Mouse (Mus musculus): ENCODE results near the gene Timm10b. TPM values are rescaled to one million over a fixed set of nuclear protein-coding genes. Genes with fewer than 3 reads are reported as not detected.

Gene Timm10b
- polyA plus RNA-seq, 1 experiment, result 51.4 TPM

DNA sequence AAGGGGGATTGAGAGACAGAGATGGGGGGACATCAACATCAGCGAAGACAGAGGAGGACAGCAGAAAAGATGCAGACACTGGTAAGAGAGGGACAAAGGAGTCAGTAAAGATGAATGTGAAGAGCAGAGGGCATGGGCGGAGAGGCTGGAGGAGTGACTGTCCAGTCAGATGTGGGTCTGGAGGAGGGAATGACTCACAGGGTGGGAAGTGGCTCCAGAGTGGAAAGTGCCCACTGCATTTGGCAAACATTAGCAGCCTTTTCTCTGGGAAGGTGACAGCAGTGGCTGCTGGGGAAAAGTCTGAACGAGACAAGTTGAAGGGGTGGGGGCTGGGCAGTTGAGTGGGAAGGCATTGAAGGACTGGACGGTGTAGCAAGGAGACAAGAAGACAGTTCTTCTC, 18.8 kb upstream of the Timm10b start:
- H3K4me1 ChIP-seq (ENCODE audit: control insufficient read depth, insufficient read depth, low read length), result peaks cover 19% of the 10 kb centered on the region; the same call in 1 of the 2 replicates
- H3K27ac ChIP-seq (ENCODE audit: insufficient read depth, low read length), result peak overlapping the region; percentile 83
- TF ChIP-seq POLR2A (IDR thresholded peaks at IDR 0.05; ENCODE audit: low read depth, low read length) (no peak), CTCF (IDR thresholded peaks at IDR 0.05; ENCODE audit: borderline replicate concordance, insufficient read depth, low read length) (no peak)
- H3K4me3 ChIP-seq (ENCODE audit: insufficient read depth, low read length), result no peak overlapping the region

DNA sequence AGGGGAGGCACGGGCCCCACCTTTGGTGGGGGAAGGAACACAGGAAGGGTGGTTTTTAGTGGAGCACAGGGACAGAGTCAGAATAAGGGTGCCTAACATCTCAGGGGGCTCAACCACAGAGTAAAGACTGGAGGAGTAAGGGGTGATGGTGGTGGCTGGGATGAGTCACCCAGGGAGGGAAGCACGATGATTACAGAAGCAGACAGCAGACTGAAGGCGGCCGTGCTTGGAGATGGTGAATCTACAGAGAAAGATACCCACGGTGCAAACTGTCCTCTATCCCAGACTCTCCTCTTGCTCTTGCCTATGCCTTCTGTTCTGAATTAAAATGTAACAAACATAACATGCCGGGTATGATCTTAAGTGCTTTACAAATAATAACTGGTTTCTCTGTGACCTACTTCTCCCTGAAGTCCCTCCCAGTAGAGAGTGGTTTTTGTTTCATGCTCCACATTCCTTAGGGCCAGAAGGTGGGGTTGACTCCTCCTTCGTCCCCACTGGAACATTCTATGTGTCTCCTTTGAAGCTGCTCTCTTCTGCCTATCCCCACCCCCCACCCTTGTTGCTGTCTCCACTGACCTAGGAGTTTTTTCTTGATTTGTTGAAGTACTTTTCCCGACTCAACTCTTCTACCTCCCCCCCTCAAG, 18.1 kb upstream of the Timm10b start:
- no peak overlapping the region for H3K4me3 ChIP-seq (ENCODE audit: insufficient read depth, low read length)
- H3K4me1 ChIP-seq (ENCODE audit: control insufficient read depth, insufficient read depth, low read length), result peaks cover 19% of the 10 kb centered on the region; the same call in 1 of the 2 replicates
- TF ChIP-seq CTCF (IDR thresholded peaks at IDR 0.05; ENCODE audit: borderline replicate concordance, insufficient read depth, low read length) (no peak), POLR2A (IDR thresholded peaks at IDR 0.05; ENCODE audit: low read depth, low read length) (no peak)
- H3K27ac ChIP-seq (ENCODE audit: insufficient read depth, low read length), result peak overlapping the region; percentile 83

DNA sequence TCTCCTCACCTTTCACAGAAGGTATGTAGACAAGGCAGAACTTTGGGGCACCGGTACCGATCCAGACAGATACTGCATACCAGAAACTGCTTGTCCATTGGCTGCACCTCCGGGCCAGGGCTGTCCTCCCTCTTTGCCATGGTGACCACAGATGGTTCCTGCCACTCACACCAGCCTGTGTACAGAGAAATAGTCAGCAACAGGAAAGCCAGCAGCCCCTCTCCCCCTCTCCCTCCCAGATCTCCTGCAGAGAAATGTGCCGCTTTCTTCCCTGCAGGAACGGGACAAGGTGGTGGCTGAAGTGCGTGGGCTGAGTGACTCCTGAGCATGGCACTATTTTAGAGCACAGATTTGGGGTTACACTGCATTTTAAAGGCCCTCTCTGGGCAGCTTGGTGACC, 14.5 kb upstream of the Timm10b start:
- TF ChIP-seq POLR2A (IDR thresholded peaks at IDR 0.05; ENCODE audit: low read depth, low read length), result no peak
- no peak for TF ChIP-seq CTCF (IDR thresholded peaks at IDR 0.05; ENCODE audit: borderline replicate concordance, insufficient read depth, low read length)
- H3K4me3 ChIP-seq (ENCODE audit: insufficient read depth, low read length), result no peak overlapping the region
- peaks cover 25% of the 10 kb centered on the region; the same call in 1 of the 2 replicates for H3K4me1 ChIP-seq (ENCODE audit: control insufficient read depth, insufficient read depth, low read length)
- H3K27ac ChIP-seq (ENCODE audit: insufficient read depth, low read length), result no peak overlapping the region

DNA sequence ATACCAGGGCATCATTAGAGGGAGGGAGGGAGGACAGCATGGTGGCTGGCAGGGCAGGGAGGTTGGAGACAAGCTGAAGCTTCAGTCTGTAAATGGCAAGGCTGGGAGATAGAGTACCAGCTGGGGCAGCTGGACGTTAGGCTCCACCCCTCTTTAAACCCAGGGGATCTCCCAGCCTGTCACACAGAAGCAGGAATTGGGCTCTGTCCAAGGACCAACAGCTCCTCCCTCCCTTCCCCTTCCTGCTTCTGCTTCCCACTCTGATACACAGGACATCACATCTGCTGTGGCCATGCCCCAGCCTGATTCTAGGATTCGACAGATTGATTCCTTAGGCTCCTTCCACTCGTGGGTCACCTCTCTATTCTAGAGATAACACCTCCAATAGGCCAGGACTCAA, 11.2 kb upstream of the Timm10b start:
- Histone ChIP-seq H3K27ac (ENCODE audit: insufficient read depth, low read length) (no peak overlapping the region), H3K4me3 (ENCODE audit: insufficient read depth, low read length) (no peak overlapping the region), H3K4me1 (ENCODE audit: control insufficient read depth, insufficient read depth, low read length) (peaks cover 6% of the 10 kb centered on the region; the same call in 1 of the 2 replicates)
- TF ChIP-seq CTCF (IDR thresholded peaks at IDR 0.05; ENCODE audit: borderline replicate concordance, insufficient read depth, low read length), result no peak
- no peak for TF ChIP-seq POLR2A (IDR thresholded peaks at IDR 0.05; ENCODE audit: low read depth, low read length)

DNA sequence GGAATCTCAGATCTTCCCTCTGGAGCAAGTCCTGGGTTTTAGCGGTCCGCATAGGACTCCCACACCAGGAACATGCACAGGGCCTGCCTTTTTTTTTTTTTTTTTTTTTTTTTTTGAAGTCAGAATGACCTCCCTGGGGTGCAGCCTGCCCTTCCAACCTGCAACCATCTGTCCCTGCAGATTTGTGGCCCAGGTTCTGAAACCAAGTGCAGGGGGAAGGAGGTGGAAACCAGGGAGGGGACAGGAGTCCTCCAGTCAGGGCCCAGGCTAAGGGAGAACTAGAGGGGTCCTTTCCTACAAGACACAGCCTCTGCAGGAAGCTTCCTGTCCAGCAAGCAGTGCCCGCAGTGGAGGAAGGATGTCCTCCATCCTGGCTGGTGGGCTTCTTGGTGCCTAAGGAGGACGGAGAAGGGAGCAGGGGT, 7.3 kb upstream of the Timm10b start:
- TF ChIP-seq POLR2A (IDR thresholded peaks at IDR 0.05; ENCODE audit: low read depth, low read length) (no peak), CTCF (IDR thresholded peaks at IDR 0.05; ENCODE audit: borderline replicate concordance, insufficient read depth, low read length) (no peak)
- no peak overlapping the region for H3K27ac ChIP-seq (ENCODE audit: insufficient read depth, low read length)
- H3K4me3 ChIP-seq (ENCODE audit: insufficient read depth, low read length), result peak overlapping the region; percentile 95
- peaks cover 9% of the 10 kb centered on the region; the same call in 1 of the 2 replicates for H3K4me1 ChIP-seq (ENCODE audit: control insufficient read depth, insufficient read depth, low read length)

DNA sequence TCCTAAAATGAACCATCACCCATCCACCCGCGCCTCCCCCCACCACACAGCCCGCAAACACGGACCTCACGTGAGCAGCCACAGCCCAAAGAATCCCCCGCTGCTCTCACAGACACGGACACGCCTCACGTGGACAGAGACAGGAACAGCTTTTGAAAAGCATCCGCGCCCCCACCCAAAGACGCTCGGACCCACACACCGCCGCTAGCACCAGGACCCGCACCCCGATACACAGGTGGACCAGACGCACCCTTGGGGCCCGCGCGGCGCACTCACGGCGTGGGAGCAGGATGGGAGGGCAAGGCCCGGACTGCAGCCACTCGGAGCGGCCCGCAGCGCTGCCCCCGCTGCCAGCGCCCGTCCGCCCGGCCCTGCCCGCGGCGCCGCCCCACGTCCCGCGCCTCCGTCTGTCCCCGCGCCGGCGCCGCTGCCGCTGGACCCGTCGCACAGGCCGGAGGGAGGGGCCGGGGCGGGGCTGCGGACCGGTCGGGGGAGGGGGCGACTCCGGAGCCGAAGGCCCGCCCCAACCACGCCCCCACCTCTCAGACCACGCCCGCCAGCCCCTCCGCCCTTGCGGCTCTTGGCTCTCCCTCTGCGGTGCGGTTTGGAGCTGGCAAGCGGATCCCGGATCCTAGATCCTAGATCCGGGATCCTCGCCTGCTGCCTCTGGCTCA, 6.6 kb upstream of the Timm10b start, which contains the start of gene Trim3:
Trim3 (minus strand) TSS at position 445 of the 674 bp plus-strand sequence.
- peak within 1 kb of the TSS; percentile 95 for H3K4me3 ChIP-seq (ENCODE audit: insufficient read depth, low read length)
- TF ChIP-seq POLR2A (IDR thresholded peaks at IDR 0.05; ENCODE audit: low read depth, low read length), result peak; percentile 27
- no peak for TF ChIP-seq CTCF (IDR thresholded peaks at IDR 0.05; ENCODE audit: borderline replicate concordance, insufficient read depth, low read length)
- H3K4me1 ChIP-seq (ENCODE audit: control insufficient read depth, insufficient read depth, low read length), result peaks cover 9% of the 10 kb centered on the region; the same call in 1 of the 2 replicates
- H3K27ac ChIP-seq (ENCODE audit: insufficient read depth, low read length), result peak within 1 kb of the TSS; percentile 54

DNA sequence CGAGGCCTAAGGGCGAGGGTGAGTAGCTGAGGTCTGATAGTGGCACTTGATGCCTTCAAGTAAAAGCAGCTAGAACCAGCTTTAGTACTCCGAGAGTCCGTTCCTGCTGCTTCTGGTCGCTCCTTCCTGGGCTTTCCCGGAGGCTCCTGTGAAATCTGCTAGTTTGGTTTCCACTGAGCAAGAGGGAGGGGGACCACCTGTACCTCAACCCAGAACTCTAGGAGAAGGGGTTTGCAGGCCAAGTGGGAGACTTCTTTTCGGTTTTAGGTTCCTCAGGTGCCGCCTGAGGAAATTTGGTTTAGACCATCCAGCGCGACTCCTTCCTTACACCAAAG, 6.1 kb upstream of the Timm10b start:
- peaks cover 8% of the 10 kb centered on the region; the same call in 1 of the 2 replicates for H3K4me1 ChIP-seq (ENCODE audit: control insufficient read depth, insufficient read depth, low read length)
- H3K27ac ChIP-seq (ENCODE audit: insufficient read depth, low read length), result peak overlapping the region; percentile 54
- TF ChIP-seq CTCF (IDR thresholded peaks at IDR 0.05; ENCODE audit: borderline replicate concordance, insufficient read depth, low read length) (no peak), POLR2A (IDR thresholded peaks at IDR 0.05; ENCODE audit: low read depth, low read length) (peak; percentile 69)
- H3K4me3 ChIP-seq (ENCODE audit: insufficient read depth, low read length), result peak overlapping the region; percentile 25

DNA sequence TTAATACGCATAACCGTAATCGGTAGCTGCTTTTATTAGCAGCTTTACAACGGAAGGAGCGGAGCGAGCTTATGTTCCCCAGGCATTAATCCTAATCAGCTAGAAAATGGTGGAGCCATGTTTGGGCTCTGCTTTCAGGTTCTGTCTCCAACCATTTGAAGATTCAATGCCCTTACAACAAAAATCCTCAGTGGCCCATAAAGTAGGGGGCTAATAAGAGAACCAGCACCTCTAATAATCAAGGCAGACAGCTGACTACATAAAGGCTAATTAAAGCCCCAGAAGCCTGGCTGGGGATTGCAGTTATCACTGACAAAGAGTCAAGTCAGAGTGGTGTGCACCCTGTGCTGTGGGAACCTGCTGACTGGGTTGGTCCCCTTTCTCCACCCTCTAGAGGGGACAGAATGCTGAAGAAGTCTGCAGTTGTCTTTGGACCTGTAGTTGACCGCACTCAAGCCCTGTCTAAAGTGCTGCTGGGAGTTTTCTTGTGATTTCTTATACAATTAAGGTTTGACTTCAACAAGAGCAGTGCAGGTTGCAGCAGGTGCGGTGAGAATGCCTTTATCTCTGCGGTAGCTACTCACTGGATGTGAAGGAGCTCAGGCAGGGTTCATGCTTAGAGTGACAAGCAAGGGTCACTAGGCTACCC, 5.5 kb upstream of the Timm10b start:
- no peak overlapping the region for H3K4me3 ChIP-seq (ENCODE audit: insufficient read depth, low read length)
- no peak for TF ChIP-seq CTCF (IDR thresholded peaks at IDR 0.05; ENCODE audit: borderline replicate concordance, insufficient read depth, low read length)
- TF ChIP-seq POLR2A (IDR thresholded peaks at IDR 0.05; ENCODE audit: low read depth, low read length), result 0 out of 2 replicates have a peak, but pooled peaks have one; percentile 0
- no peak overlapping the region for H3K27ac ChIP-seq (ENCODE audit: insufficient read depth, low read length)
- 0 out of 2 replicates have a peak, but pooled peaks cover 3% of the 10 kb centered on the region for H3K4me1 ChIP-seq (ENCODE audit: control insufficient read depth, insufficient read depth, low read length)

DNA sequence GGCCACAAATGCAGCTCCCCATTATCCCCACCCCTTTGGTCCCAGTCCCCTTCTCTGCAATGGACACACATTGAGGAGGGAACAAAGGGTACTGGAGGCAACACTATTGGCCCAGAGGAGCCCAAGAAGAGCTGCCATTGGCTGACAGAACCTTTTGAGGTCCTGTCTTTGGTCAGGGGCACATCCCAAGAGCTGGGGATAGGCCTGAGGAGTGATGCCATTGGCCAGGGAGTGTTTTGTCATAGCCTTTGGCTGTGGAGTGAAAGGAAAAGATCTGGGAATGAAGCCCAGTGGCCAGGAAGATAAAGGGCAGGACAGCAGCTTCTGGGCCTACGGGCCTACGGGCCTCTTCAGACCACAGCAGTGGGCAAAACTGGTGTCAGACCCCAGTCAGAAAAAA, 4.1 kb upstream of the Timm10b start:
- Histone ChIP-seq H3K4me3 (ENCODE audit: insufficient read depth, low read length) (no peak overlapping the region), H3K4me1 (ENCODE audit: control insufficient read depth, insufficient read depth, low read length) (0 out of 2 replicates have a peak, but pooled peaks cover 3% of the 10 kb centered on the region), H3K27ac (ENCODE audit: insufficient read depth, low read length) (no peak overlapping the region)
- TF ChIP-seq CTCF (IDR thresholded peaks at IDR 0.05; ENCODE audit: borderline replicate concordance, insufficient read depth, low read length) (no peak), POLR2A (IDR thresholded peaks at IDR 0.05; ENCODE audit: low read depth, low read length) (no peak)

Data from embryonic fibroblast, embryonic 13.5 days (primary cell).